Mouse (Mus musculus) left cerebral cortex, adult 9 months (tissue): ENCODE measurements at regions not wholly inside any gene's neighbourhood (a gene's known extent, or its start where the extent isn't known, plus 50 kb on each side); places are given as distances from the start of the nearest gene placed in this dataset.

ENCODE experiments used
- DNase-seq, 2 experiments: peaks; one replicate each; pipeline ENCODE4 v3.0.0; 2022; ENCODE audit warnings: low spot score in 2 of 2

- DNase-seq = no peak
Measured at GRCm38 (mm10) chr2:123473840-123474239, 615.9 kb upstream of the Sema6d start.

- peak in 1 of 2 experiments; percentile 11 for DNase-seq
Measured at GRCm38 (mm10) chr2:123486681-123487080, 603.1 kb upstream of the Sema6d start.

DNA sequence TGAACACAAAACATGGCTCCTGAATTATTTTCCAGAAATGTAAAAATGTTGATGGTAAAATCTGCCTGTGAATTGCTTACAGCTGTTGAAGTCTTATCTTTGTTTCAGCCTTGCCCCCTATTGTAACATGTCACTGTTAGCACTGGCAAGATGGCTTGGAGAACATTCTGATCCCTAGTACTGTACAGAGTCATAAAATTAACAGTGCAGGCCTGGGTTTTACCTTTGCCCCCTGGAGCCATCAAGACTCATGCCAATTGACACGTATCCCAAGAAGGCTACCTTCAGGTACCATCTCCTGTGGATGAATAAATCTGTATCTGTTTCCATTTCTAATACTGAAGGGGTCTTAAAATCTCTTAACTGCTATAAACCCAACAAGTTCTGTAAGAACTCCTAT lies 583.6 kb upstream of the Sema6d start:
- DNase-seq = no peak

GRCm38 (mm10) chr2:123507095-123507494 lies 582.7 kb upstream of the Sema6d start:
- no peak for DNase-seq

DNA sequence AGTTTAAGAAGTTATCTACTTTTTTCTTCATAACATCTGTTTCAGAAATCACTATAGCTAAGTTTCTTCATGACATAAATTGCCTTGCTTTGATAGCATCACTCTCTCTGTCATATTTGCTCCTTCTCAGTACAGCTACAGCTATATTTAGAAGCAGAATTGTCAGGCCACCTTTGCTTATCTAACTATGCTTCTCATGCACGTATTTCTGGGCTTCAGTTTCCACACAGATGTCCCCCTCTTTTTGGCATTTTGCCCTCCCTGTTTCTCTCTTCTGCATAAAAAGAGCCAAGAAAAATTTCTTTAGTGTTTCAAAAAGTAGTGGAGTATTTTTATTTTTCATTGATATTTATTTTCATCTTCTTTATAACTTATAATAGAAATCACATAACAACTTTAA lies 560.9 kb upstream of the Sema6d start:
- no peak for DNase-seq

GRCm38 (mm10) chr2:123532946-123533791 lies 556.6 kb upstream of the Sema6d start:
- peak in 1 of 2 experiments; percentile 26 for DNase-seq

- no peak for DNase-seq
Measured at GRCm38 (mm10) chr2:123551249-123551850, 538.4 kb upstream of the Sema6d start.

GRCm38 (mm10) chr2:123558123-123558650 lies 531.6 kb upstream of the Sema6d start:
- no peak for DNase-seq
